Mouse (Mus musculus): ENCODE data around the gene Cabin1. TPM values are rescaled to one million over a fixed set of nuclear protein-coding genes. Genes with fewer than 3 reads are reported as not detected.
A peak's percentile ranks its signal among the peaks of the same experiment; 100 is the strongest.
"Not testable (repeated sequence)": the region's sequence is repeated elsewhere in the genome, so short reads cannot be mapped to it uniquely, and the experiment has no call there.

The Cabin1 gene
- polyA plus RNA-seq, 1 experiment from 2014 or later: 31.6 TPM

DNA sequence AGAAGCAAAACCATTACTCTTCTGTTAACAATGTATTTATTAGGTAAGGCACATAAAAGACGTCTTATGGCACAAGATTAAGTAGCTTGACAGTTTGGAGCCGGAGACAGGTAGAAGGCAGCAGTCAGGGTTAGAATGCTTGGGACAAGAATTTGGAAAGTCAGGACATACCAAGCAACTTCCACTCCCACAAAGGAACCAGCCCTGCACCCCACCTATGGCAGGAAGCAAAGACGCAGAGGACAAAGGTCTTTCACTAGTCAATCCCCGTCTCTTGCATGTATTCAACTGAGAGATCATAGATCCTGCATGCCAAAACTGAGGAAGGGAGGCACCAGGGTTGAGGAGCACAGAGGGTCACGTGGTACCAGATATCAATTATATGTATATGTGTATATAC lies 10.0 kb upstream of the Cabin1 start:
- peak; percentile 54 for DNase-seq (ENCODE audit: low spot score, missing footprints)
- Histone ChIP-seq H3K27ac (ENCODE audit: low read depth, low read length) (no peak overlapping the region), H3K4me1 (ENCODE audit: control insufficient read depth, insufficient read depth, low read length) (peaks cover 2% of the 10 kb centered on the region; the same call in 1 of the 2 replicates), H3K9ac (ENCODE audit: low read length) (no peak overlapping the region), H3K9me3 (ENCODE audit: control insufficient read depth, low read length) (no peaks in the 10 kb centered on the region), H3K27me3 (ENCODE audit: control insufficient read depth, insufficient read depth, low read length) (no peaks in the 10 kb centered on the region), H3K4me3 (ENCODE audit: low read depth, low read length) (no peak overlapping the region), H3K36me3 (ENCODE audit: control insufficient read depth, insufficient read depth, low read length) (no peaks in the 10 kb centered on the region), H3K4me2 (no peak overlapping the region)
- ATAC-seq (ENCODE audit: low FRiP score): no peak
- 93% methylated on average over 5 of the region's 5 CpGs for WGBS

GRCm38 (mm10) chr10:75772795-75773664 lies 8.9 kb upstream of the Cabin1 start, which contains the start of gene Ddt:
Gene Ddt, minus strand, starts transcription at chr10:75773414.
- Histone ChIP-seq H3K36me3 (ENCODE audit: control insufficient read depth, insufficient read depth, low read length) (no peaks in the 10 kb centered on the region), H3K4me3 (ENCODE audit: low read depth, low read length) (peak within 1 kb of the TSS; percentile 45), H3K4me2 (peak within 1 kb of the TSS; percentile 71), H3K9me3 (ENCODE audit: control insufficient read depth, low read length) (no peaks in the 10 kb centered on the region), H3K27ac (ENCODE audit: low read depth, low read length) (no peak within 1 kb of the TSS), H3K4me1 (ENCODE audit: control insufficient read depth, insufficient read depth, low read length) (peaks cover 2% of the 10 kb centered on the region; the same call in 1 of the 2 replicates), H3K9ac (ENCODE audit: low read length) (peak within 1 kb of the TSS; percentile 58), H3K27me3 (ENCODE audit: control insufficient read depth, insufficient read depth, low read length) (no peaks in the 10 kb centered on the region)
- DNase-seq (ENCODE audit: low spot score, missing footprints) (peak; percentile 97), ATAC-seq (ENCODE audit: low FRiP score) (peak; percentile 96)
- WGBS: 1% methylated on average over 47 of the region's 47 CpGs

DNA sequence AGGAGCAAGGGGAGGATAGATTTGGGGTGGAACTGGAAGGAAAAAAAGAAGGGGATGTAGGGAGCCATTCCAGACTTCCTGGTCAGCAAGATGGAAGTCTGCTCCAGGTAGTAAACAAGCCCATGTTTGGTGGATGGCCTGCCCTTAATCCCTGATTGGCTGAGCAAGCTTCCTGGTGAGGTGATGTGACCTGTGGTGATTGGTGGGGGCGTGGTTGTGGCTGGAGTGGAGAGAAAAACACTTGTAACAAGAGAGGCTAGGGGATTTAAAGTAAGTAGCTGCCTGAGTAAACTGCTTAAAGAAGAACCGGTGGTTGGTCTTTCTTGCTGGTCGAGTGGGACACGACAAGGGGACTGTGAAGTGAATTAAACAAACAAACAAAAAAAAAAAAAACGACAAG lies 3.6 kb upstream of the Cabin1 start:
- not testable (repeated sequence) for H3K27ac ChIP-seq (ENCODE audit: low read depth, low read length); ATAC-seq (ENCODE audit: low FRiP score); H3K27me3 ChIP-seq (ENCODE audit: control insufficient read depth, insufficient read depth, low read length); H3K9ac ChIP-seq (ENCODE audit: low read length); H3K9me3 ChIP-seq (ENCODE audit: control insufficient read depth, low read length); H3K4me3 ChIP-seq (ENCODE audit: low read depth, low read length); H3K36me3 ChIP-seq (ENCODE audit: control insufficient read depth, insufficient read depth, low read length); H3K4me2 ChIP-seq
- peaks cover 14% of the 10 kb centered on the region for H3K4me1 ChIP-seq (ENCODE audit: control insufficient read depth, insufficient read depth, low read length)
- DNase-seq (ENCODE audit: low spot score, missing footprints): peak; percentile 31
- WGBS: 39% methylated on average over 5 of the region's 5 CpGs

- no peak for ATAC-seq (ENCODE audit: low FRiP score)
- peaks cover 12% of the 10 kb centered on the region for H3K4me1 ChIP-seq (ENCODE audit: control insufficient read depth, insufficient read depth, low read length)
- H3K9me3 ChIP-seq (ENCODE audit: control insufficient read depth, low read length): no peaks in the 10 kb centered on the region
- H3K9ac ChIP-seq (ENCODE audit: low read length): no peak overlapping the region
- WGBS: 91% methylated on average over 6 of the region's 6 CpGs
- DNase-seq (ENCODE audit: low spot score, missing footprints): no peak
- H3K4me2 ChIP-seq: no peak overlapping the region
- no peaks in the 10 kb centered on the region for H3K27me3 ChIP-seq (ENCODE audit: control insufficient read depth, insufficient read depth, low read length)
- no peaks in the 10 kb centered on the region for H3K36me3 ChIP-seq (ENCODE audit: control insufficient read depth, insufficient read depth, low read length)
- no peak overlapping the region for H3K27ac ChIP-seq (ENCODE audit: low read depth, low read length)
- no peak overlapping the region for H3K4me3 ChIP-seq (ENCODE audit: low read depth, low read length)
Measured at GRCm38 (mm10) chr10:75766856-75767255, 2.7 kb upstream of the Cabin1 start.

- peak overlapping the region; percentile 72 for H3K9ac ChIP-seq (ENCODE audit: low read length)
- WGBS: 2% methylated on average over 27 of the region's 27 CpGs
- peak; percentile 98 for DNase-seq (ENCODE audit: low spot score, missing footprints)
- H3K4me3 ChIP-seq (ENCODE audit: low read depth, low read length): peak overlapping the region; percentile 72
- no peaks in the 10 kb centered on the region for H3K36me3 ChIP-seq (ENCODE audit: control insufficient read depth, insufficient read depth, low read length)
- H3K27ac ChIP-seq (ENCODE audit: low read depth, low read length): peak overlapping the region; percentile 25; the same call in 1 of the 2 replicates
- no peaks in the 10 kb centered on the region for H3K27me3 ChIP-seq (ENCODE audit: control insufficient read depth, insufficient read depth, low read length)
- peak; percentile 57 for ATAC-seq (ENCODE audit: low FRiP score)
- H3K9me3 ChIP-seq (ENCODE audit: control insufficient read depth, low read length): no peaks in the 10 kb centered on the region; the same call in 1 of the 2 replicates
- peak overlapping the region; percentile 89 for H3K4me2 ChIP-seq
- H3K4me1 ChIP-seq (ENCODE audit: control insufficient read depth, insufficient read depth, low read length): peaks cover 12% of the 10 kb centered on the region
Measured at GRCm38 (mm10) chr10:75764519-75765473, 655 bp upstream of the Cabin1 start.

DNA sequence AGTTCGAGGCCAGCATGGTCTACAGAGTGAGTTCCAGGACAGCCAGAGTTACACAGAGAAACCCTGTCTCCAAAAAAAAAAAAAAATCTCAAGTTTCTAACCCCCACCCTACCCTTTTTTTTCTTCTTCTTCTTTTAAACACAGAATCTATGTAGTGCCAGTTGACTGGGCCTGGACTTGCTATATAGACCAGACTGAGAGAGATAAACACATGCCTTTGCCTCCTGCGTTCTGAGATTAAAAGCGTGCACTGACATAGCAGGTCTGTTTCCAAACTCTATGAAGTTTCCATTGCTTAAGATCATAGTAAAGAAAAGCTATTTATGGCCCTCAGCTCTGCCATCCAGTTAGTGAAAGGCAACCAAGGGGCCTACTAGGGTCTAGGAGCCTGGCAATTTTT lies 1.7 kb downstream of the Cabin1 start:
- no peak overlapping the region for H3K27ac ChIP-seq (ENCODE audit: low read depth, low read length)
- H3K4me2 ChIP-seq: no peak overlapping the region
- H3K9ac ChIP-seq (ENCODE audit: low read length): no peak overlapping the region
- no peaks in the 10 kb centered on the region; the same call in 1 of the 2 replicates for H3K9me3 ChIP-seq (ENCODE audit: control insufficient read depth, low read length)
- 91% methylated on average over 3 of the region's 3 CpGs for WGBS
- H3K4me1 ChIP-seq (ENCODE audit: control insufficient read depth, insufficient read depth, low read length): peaks cover 12% of the 10 kb centered on the region
- DNase-seq (ENCODE audit: low spot score, missing footprints): peak; percentile 14
- H3K27me3 ChIP-seq (ENCODE audit: control insufficient read depth, insufficient read depth, low read length): no peaks in the 10 kb centered on the region
- H3K36me3 ChIP-seq (ENCODE audit: control insufficient read depth, insufficient read depth, low read length): peaks cover 2% of the 10 kb centered on the region; the same call in 1 of the 2 replicates
- H3K4me3 ChIP-seq (ENCODE audit: low read depth, low read length): no peak overlapping the region
- no peak for ATAC-seq (ENCODE audit: low FRiP score)

DNA sequence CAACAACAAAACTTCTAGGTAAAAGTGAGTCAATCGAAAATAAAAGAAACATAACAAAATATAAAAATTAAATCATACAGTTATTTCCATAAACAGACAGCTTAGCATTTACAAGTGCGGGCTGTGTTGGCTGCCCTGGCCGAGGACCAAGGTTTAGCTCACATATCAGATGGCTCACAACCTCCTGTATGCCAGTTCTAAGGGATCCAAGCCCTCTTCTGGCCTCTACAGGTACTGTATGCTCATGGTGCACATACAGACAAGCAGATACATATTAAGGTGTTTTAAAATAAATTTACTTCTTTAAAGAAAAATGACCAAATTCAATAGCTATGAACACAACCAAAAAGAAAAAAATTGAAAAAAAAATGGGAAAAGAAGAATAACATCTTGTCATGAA lies 3.8 kb downstream of the Cabin1 start:
- Histone ChIP-seq H3K4me2 (no peak overlapping the region), H3K4me1 (ENCODE audit: control insufficient read depth, insufficient read depth, low read length) (peaks cover 12% of the 10 kb centered on the region), H3K36me3 (ENCODE audit: control insufficient read depth, insufficient read depth, low read length) (peaks cover 2% of the 10 kb centered on the region; the same call in 1 of the 2 replicates), H3K27ac (ENCODE audit: low read depth, low read length) (no peak overlapping the region), H3K9ac (ENCODE audit: low read length) (no peak overlapping the region), H3K9me3 (ENCODE audit: control insufficient read depth, low read length) (no peaks in the 10 kb centered on the region; the same call in 1 of the 2 replicates), H3K27me3 (ENCODE audit: control insufficient read depth, insufficient read depth, low read length) (no peaks in the 10 kb centered on the region), H3K4me3 (ENCODE audit: low read depth, low read length) (no peak overlapping the region)
- DNase-seq (ENCODE audit: low spot score, missing footprints): no peak
- ATAC-seq (ENCODE audit: low FRiP score): no peak
- WGBS: 97% methylated on average over 3 of the region's 3 CpGs

GRCm38 (mm10) chr10:75756719-75757118 lies 7.4 kb downstream of the Cabin1 start:
- no peak overlapping the region for H3K9ac ChIP-seq (ENCODE audit: low read length)
- ATAC-seq (ENCODE audit: low FRiP score) (no peak), DNase-seq (ENCODE audit: low spot score, missing footprints) (no peak)
- 96% methylated on average over 11 of the region's 11 CpGs for WGBS
- H3K4me1 ChIP-seq (ENCODE audit: control insufficient read depth, insufficient read depth, low read length): no peaks in the 10 kb centered on the region
- peaks cover 14% of the 10 kb centered on the region; the same call in 1 of the 2 replicates for H3K36me3 ChIP-seq (ENCODE audit: control insufficient read depth, insufficient read depth, low read length)
- H3K4me2 ChIP-seq: no peak overlapping the region
- H3K27ac ChIP-seq (ENCODE audit: low read depth, low read length): no peak overlapping the region
- no peak overlapping the region for H3K4me3 ChIP-seq (ENCODE audit: low read depth, low read length)
- no peaks in the 10 kb centered on the region; the same call in 1 of the 2 replicates for H3K9me3 ChIP-seq (ENCODE audit: control insufficient read depth, low read length)
- no peaks in the 10 kb centered on the region for H3K27me3 ChIP-seq (ENCODE audit: control insufficient read depth, insufficient read depth, low read length)
